In genomic region chr6:118195108-118195507, GRCm38 (mm10) we compare ENCODE assay signal across 9 mouse cellular contexts. TPM values are rescaled to one million over a fixed set of nuclear protein-coding genes. Genes with fewer than 3 reads are reported as not detected.
DNase-seq lines count a peak whose midpoint lies in the region; ATAC-seq and TF ChIP-seq lines count a peak whose summit lies in the region.
"Had no signal": no experiment of that assay in that cellular context is flagged by ENCODE, and none has a peak within 500 bp of the region (broad histone marks: within the 10 kb centered on the region; RNA-seq: fewer than 3 reads in every experiment).

No protein-coding gene starts in this region.

- H3K4me1 ChIP-seq in limb, embryonic 10.5 days = peaks cover 19% of the 10 kb centered on the region
- H3K4me1 ChIP-seq in olfactory bulb, adult 2 months (ENCODE audit: control insufficient read depth, insufficient read depth, low read length) = peaks cover 8% of the 10 kb centered on the region; the same call in 1 of the 2 replicates

- no peaks in the 10 kb centered on the region for H3K36me3 ChIP-seq in limb, embryonic 10.5 days
- H3K36me3 ChIP-seq: liver, embryonic 13.5 days had no signal

- H3K27me3 ChIP-seq in limb, embryonic 10.5 days (ENCODE audit: low read depth, poor library complexity, severe bottlenecking) = peaks cover 79% of the 10 kb centered on the region

- no peak overlapping the region for H3K4me3 ChIP-seq in limb, embryonic 10.5 days
- H3K4me3 ChIP-seq in olfactory bulb, adult 2 months (ENCODE audit: insufficient read depth, low read depth, low read length) = no peak overlapping the region
- H3K4me3 ChIP-seq: liver, embryonic 13.5 days had no signal

- WGBS in limb, embryonic 10.5 days = 36% methylated on average over 8 of the region's 8 CpGs
- 21% methylated on average over 8 of the region's 8 CpGs for WGBS in olfactory bulb, adult 2 months

- H3K27ac ChIP-seq in limb, embryonic 10.5 days = no peak overlapping the region
- no peak overlapping the region for H3K27ac ChIP-seq in olfactory bulb, adult 2 months (ENCODE audit: insufficient read depth, low read depth, low read length)
- H3K27ac ChIP-seq: liver, embryonic 13.5 days had no signal

- DNase-seq in kidney, adult 9 months = peak; percentile 14
- no peak for DNase-seq in kidney, adult 18-20 months
- peak; percentile 47 to 71 for DNase-seq in adrenal gland, postnatal 36 days
- DNase-seq in induced T-regulatory cell, adult 2 months (ENCODE audit: low read depth) = peak; percentile 16
- peak; percentile 57 for DNase-seq in limb, embryonic 10.5 days (ENCODE audit: low spot score)
- DNase-seq in thymus, postnatal 25 days = no peak
- DNase-seq: liver, embryonic 13.5 days had no signal

- no peaks in the 10 kb centered on the region for H3K9me3 ChIP-seq in limb, embryonic 10.5 days (replicated peaks)
- H3K9me3 ChIP-seq: liver, embryonic 13.5 days had no signal

- ATAC-seq in frontal cortex, adult (ENCODE audit: low TSS enrichment) = peak; percentile 55; the same call in 1 of the 2 replicates

- TF ChIP-seq CTCF in olfactory bulb, adult 2 months (IDR thresholded peaks at IDR 0.05; ENCODE audit: insufficient read depth, low read depth, low read length) = peak; percentile 59

- TF ChIP-seq POLR2A in olfactory bulb, adult 2 months (IDR thresholded peaks at IDR 0.05; ENCODE audit: insufficient read depth, low read depth, low read length) = no peak

RNA-seq across cellular contexts. Expression of gene Ret, which starts 2.4 kb away (rescaled TPM):
- 1 to 10 TPM; 1.5 to 4.7 TPM for total RNA-seq in adrenal gland, postnatal 36 days (2021)
- polyA plus RNA-seq in limb, embryonic 10.5 days (2016; fragmentation: Nextera tagmentation; extraction: Ambion mirVana) = 0.29 and 0.48 TPM in 2 replicates
- polyA plus RNA-seq in olfactory bulb, adult 2 months (2012; ENCODE audit: insufficient read depth, insufficient read length, low replicate concordance, missing spikeins) = not detected in 2 replicates

RNA-seq across cellular contexts. Expression of gene Csgalnact2, which starts 56.2 kb away (rescaled TPM):
- 10 to 100 TPM; 18.2 to 23.2 TPM for total RNA-seq in adrenal gland, postnatal 36 days (2021)
- polyA plus RNA-seq in limb, embryonic 10.5 days (2016; fragmentation: Nextera tagmentation; extraction: Ambion mirVana) = 5.2 and 7.6 TPM in 2 replicates
- polyA plus RNA-seq in olfactory bulb, adult 2 months (2012; ENCODE audit: insufficient read depth, insufficient read length, low replicate concordance, missing spikeins) = not detected in 2 replicates

Comparison
In these comparisons a context has a peak if more than half of its experiments do, and no peak if none do; other contexts are left out.
1. DNase-seq: peak in kidney, adult 9 months (single experiment), adrenal gland, postnatal 36 days (2 of 2), induced T-regulatory cell, adult 2 months (single experiment) and limb, embryonic 10.5 days (single experiment); none in kidney, adult 18-20 months (single experiment) and thymus, postnatal 25 days (single experiment).